Mouse (Mus musculus) R1 (cell line): Measurements from ENCODE around the gene Fbxw8.
A peak's percentile ranks its signal among the peaks of the same experiment; 100 is the strongest.

Experiments
- DNase-seq: peaks from one replicate; pipeline ENCODE4 v3.0.0-alpha.2; 2018; ENCODE audit warnings: low read depth, low spot score

Gene Fbxw8

DNA sequence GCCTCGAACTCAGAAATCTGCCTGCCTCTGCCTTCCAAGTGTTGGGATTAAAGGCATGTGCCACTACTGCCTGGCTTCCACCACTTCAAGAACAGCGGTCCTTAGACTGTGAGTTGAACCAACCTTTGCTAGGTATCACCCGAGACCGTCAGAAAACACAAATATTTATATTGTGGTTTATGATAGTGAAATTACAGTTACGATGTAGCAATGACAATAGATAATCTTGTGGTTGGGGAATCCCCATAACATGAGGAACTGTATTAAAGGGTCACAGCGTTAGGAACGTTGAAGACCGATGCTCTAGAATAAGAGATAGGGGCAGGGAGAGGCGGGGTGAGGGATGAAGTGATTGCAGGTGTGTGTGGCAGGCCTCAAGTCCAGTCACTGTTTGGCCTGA lies 109.9 kb downstream of the Fbxw8 start:
- DNase-seq: no peak

DNA sequence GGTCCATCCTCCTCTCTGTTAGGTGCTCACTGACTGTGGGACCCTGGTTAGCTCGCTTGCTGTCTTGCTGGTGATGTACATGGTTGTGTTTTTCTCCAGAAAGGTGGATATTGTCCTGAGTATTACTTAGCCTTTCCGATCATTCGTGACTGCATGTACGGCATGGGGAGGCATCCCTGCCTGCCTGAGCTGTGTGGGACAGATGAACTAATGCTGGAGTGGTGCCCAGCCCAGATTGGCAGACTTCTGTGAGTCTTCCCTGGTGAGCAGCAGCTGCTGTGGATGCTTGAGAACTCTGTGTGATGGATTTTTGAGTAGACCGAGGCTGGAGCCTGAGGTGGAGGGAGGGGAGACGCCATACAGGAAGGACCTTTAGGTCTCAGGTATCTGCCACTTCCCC lies 110.4 kb downstream of the Fbxw8 start:
- DNase-seq: no peak

DNA sequence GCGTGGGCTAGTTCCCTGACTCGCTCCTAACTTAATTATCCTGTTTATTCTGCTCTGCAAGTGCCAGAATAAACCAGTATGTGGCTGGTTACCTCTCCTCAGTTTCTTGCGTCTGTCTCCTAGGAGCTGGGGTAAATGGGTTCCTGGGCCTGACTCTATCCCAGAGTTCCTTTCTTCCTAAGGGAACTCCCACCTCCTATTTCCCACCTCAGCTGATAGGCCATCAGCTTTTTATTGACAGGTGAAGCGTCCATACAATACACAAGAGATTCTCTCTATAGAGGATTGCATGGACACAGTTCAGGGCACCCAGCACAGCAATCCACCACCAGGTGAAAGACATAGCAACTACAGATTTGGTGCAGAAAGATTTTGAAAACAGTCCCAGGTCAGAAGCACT lies 111.5 kb downstream of the Fbxw8 start:
- DNase-seq: peak; percentile 82

DNA sequence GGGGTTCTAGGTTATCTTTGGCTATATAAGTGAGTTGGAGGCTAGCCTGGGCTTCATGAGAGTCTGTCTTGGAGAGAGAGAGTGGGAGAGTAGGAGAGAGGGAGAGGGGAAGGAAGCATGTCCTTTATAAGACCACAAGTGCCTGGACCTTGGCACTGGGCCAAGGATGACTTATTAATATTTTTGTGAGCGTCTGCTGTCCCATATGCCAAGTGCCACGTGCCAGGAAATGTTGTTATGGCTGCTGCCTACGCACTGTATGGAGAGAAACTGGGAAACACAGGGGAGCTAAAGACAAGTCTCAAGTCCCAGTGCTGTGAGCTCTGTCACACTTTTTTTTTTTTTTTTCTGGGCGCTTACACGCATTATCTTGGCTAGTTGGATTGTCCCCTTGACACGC lies 112.7 kb downstream of the Fbxw8 start:
- no peak for DNase-seq

DNA sequence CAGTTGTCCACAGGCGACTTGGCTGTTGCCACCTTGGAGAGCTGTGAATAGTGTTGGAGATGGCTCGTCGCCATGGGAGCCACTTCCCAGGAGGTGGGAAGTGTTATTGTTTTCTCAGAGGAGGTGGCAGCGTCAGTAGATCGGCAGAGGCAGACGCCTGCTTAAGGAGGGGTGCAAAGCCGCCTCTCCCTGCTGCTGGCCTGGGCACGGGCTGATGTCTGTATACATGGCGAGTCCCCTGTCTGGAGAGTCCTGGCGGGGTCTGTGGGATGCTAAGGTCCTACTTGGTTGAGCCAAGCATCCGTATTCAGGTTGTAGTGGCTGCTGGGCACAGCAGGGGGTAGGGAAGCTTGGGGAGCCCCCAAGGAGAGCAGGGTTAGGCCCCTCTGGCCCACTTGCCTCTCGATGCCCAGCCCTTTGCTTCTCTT lies 116.0 kb downstream of the Fbxw8 start:
- DNase-seq: no peak

DNA sequence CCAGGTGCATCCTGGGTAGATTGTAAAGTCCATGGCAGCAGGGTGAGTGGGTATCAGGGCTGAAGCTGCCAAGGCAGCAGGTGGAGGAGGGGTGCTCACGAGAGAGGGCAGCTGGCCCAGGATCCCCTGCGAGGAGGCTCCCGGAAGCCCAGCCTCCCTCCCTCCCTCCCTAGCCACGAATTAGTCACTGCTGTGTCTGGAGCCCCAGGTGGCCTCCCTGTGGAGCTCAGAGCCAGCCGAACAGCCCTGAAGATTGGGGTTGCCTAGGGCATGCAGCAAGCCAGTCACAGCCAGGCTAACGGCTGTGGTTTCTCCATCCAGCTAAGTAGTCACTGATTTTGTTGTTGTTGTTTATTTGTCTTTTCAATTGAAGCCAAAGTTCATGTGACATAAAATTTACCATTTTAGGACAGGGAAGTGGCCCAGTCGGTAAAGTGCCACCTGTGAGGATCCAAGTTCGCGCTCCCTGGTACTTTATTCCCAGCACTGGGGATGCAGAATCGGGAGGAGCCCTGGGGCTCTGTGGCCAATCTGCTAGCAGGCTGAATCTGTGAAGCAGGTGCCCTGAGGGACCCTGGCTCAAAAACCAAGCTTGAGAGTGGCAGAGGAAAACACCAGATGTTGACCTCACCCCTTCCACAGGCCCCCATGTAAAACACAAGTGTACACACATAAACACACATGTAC lies 117.3 kb downstream of the Fbxw8 start:
- peak; percentile 59 for DNase-seq

DNA sequence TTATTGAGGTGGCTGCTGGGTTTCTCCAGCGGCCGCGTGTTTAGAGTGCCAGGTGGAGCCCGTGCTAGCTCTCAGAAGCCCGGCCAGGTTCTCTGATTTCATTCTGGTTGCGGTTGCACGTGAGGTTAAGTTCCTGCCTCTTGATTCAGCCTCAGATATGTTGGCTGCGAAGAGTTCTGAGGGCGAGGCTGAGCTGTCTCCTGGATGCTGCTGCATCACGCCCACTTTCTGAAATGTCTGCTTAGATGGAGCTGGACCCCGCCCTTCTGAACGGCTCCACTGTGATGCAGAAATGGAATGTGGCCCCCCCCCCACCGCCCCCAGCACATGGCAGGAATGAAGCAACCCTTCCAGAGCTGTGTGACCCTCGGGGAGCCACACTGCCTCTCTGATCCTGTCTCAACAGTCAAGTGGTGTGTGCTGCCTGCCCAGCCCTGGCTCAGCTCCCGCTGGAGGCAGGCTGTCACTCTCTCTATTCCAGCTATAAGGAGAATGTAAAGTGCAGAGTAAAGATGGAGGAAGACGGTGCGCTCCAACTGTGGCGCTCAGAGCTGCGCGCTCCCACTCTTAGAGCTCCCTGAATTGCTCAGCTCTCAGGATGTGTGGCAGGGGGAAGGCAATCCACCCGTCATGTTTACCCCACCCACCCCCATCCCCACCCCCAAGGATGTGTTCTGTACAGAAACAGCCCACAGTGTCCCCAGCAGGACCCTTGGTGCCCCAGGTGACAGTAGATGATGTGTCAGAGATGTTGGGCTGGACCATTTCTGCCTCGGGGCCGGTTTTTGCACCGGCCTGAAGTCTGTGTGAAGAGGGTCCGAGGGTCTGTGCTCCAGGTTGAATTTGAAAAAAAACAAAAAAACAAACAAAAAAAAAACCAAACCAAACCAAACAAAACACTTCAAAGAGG lies 118.1 kb downstream of the Fbxw8 start:
- DNase-seq: peak; percentile 81

DNA sequence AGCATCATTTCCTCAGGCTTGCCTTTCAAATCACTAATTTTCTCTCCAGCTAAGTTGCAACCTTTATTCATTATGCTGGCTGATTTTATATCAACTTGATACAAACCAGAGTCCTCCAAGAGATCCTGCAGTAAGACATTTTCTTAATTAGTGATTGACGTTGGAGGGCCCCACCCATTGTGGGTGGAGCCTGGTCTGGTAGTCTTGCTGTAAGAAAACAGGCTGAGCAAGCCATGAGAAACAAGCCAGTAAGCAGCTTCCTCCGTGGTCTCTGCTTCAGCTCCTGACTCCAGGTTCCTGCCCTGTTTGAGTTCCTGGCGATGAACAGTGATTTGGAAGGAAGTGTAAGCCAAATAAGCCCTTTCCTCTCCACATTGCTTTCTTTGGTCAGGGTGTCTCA lies 119.5 kb downstream of the Fbxw8 start:
- DNase-seq: peak; percentile 43

DNA sequence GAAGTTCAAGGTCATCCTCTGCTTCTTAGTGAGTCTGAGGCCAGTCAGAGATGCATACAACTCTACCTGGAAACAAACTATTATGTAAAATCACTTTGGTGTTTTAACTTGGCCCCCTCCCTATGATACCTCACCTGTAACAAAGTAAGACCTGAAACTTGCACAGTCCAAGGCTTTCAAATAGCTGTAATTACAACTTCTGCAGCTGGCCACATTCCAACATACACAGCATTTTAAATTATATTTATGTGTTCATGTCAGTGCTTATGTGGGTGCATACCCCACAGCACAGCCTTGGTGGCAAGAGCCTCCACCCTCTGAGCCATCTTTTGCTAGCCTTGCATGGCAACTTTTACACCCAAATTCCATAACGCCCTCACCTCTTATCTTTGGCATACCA lies 120.6 kb downstream of the Fbxw8 start:
- no peak for DNase-seq

DNA sequence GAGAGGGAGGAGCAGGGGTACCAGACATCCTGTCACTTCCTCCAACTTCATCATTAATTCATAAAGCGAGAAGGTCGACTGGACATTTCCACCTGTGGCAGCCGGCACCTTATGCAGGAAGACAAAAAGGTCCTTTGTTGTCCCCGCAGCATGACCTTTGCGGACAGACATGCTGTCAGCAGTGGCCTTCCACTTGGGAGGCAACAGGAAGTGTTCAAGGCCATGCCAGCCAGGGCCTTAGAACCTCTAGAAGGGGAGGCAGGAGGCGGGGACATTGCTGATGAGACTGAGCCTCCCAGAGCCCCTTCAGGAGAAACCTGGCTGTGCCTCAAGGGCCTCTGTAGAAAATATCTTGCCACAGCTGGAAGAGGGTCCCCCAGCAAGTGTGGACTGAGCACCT lies 121.5 kb downstream of the Fbxw8 start:
- no peak for DNase-seq

DNA sequence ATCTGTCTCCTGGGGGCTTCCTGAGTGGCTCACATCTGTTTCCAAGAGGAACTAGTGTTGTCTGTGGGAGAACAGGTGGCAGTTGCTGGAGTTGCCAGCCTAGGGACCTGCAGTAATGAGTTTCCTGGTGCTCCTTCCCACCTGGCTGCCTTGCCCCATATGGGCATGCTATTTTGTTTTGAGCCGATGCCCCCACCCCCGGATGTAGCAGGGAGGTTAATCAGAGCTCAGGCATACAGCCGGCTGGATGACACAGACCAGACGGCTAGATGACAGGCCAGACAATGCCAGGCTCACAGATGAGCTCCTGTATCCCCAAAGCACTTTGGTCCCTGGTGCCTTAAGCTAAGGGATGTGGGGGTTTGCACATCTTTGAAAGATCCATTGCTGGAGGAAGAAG lies 121.9 kb downstream of the Fbxw8 start:
- DNase-seq: no peak

DNA sequence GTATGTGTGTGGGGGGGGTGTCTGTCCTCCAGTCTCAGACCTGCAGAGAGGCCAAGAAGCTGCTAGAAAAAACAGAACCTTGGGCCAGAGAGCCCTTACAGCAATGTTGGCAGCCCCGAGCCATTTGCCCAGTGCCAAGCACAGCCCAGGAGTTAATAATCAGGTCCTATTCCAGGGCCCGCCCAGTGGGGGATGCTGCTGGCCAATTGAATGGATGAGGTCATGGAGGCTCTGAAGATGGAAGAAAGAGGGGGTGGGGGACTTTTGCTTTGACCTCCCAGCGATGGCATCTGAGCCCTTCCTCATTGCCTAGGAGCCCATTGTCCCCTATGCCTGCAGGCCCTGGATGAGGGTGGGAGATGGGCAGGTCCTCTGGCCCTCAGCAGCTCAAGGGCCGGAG lies 123.8 kb downstream of the Fbxw8 start:
- no peak for DNase-seq

DNA sequence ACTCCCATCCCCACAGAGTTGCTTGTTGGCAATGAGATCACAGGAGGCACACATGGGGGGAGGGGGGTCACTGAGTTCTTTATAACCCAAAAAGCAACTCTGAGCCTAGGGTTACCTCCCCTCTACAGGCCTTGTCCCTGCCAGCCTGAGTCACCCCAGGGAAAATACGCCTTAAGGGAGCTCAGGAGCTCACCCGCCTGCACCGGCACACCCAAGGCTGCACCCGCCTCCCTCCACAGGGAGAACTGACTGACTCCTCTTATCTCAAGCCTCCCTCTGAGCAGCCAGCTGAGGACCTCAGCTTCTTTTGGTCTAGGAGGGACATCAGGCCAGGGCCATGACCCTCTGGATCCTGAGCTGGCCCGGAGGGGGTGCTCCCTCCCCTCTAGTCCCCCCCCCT lies 124.2 kb downstream of the Fbxw8 start:
- DNase-seq: no peak

DNA sequence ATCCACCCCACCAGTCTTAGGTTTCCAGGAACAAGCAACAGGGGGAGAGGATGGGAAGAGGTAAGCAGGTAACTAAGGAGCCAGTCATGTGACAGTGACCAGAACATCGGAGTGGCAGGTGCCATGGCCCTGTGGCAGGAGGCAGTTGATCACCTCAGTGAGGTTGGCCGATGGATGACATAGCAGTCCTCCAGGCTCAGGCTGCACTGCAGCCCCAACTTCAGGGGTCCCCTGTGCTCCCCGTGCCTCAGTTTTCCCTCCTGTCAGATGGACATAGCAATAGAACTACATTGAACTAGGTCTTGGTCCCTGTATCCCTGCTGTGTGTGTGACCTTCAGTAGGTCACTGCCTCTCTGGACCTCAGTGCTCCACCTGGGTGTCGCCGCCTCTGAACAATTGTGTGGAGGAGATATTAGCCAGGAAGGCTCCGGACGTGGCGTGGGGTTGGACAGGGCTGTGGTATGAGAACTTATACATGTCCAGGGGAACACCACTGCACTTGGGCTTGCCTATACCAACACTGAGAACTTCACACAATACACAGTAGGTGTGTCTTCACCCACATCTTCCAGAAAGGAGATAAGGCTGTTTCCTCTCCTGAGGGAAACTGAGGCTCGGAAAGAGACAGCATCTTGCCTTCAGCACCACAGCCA lies 125.1 kb downstream of the Fbxw8 start:
- no peak for DNase-seq

DNA sequence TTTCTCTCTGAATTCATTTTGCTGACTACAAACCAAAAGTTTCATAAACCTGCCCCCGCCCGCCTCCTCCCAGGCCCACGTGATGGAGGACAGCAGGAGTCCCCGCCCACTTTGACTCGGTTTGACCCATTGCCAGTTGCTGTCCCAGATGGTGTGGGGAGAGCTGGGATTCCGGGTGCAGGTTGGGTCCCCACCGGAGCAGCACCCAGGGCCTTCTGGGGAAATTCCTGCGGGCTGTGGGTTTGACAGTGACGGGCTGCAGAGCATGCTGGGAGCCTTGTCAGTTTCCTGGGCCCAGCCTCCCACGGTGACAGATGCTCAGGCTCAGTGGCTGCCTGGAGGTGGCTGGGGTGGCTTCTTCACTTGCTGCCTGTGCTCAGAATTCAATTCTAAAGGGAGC lies 125.8 kb downstream of the Fbxw8 start:
- DNase-seq: peak; percentile 26

DNA sequence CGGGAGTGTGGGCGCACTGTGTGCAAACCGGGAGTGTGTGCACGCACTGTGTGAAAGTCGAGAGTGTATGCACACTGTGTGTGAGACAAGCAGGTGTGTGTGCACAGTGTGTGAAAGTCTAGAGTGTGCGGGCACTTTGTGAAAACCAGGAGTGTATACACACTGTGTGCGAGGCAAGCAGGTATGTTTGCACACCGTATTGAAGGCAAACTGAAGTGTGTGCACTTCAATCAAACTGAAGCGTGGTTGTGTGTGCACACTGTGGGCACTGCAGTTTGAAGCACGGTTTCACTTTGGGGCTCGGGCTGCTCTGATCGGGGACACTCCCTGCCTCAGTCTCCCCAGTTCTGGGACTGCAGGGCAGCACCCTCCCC lies 126.2 kb downstream of the Fbxw8 start:
- no peak for DNase-seq

DNA sequence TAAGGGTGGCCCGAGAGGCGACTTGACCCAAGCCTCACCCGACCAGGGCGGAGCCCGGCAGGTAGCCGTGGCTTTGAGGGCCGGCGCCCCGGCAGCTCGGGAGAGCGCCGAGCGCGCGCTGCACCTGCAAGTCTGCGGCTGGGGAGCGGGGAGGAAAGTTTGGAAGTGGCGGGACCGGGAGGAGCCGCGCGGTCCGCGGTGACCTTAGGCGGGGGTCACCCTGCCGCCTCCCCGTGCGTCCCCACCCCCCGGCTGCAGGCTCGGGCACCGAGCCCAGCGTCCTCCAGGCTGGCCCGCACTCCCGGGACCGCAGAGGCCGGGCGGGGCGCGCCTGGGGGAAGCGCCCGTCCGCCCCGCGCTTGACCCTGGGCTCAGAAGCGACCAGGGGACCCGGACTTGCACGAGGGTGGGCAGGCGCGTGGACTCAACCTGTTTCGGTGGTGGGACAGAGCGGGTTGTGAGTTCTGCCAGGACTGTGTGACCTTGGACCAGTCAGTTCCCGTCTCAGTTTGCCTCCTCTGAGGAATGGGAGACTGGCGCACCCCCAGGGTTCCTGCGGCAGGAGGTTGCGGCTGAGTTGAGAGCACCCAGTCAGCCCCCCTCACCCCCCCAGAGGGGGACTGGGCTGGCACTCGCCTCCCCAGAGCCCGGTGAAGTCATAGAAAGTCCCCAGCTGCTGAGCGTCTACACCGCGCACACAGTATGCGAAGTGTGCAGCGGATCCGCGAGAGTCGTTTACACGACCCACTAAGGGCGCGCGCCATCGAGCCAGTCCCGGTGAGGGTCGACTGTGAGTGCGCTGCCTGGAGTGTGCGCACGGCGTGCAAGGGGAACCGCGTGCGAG lies 126.9 kb downstream of the Fbxw8 start:
- peak; percentile 51 for DNase-seq

DNA sequence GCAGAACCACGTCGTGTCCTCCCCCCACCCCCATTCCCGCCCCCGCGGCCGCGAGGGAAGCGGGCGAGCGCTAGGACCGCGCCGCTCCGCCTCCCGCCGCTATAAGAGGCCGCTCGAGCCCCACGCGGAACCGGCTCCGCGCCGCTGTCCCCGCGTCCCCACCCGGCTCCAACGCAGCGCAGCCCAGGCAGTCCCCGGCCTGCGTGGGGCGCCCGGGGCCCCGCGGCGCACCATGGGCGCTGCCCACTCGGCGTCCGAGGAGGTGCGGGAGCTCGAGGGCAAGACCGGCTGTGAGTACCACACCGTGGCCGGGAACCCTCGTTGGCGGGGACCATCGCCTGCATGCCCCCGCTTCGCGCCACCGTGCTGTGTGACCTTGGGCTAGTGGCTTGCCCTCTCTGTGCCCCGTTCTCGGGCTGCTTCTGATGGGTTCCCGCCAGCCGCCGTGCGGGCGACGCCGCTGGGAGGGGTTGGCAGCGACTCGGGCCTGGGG lies 127.5 kb downstream of the Fbxw8 start, which contains the start of gene Tesc:
Gene Tesc, plus strand, starts transcription at position 46 of the 493 bp plus-strand sequence.
- peak; percentile 18 for DNase-seq

DNA sequence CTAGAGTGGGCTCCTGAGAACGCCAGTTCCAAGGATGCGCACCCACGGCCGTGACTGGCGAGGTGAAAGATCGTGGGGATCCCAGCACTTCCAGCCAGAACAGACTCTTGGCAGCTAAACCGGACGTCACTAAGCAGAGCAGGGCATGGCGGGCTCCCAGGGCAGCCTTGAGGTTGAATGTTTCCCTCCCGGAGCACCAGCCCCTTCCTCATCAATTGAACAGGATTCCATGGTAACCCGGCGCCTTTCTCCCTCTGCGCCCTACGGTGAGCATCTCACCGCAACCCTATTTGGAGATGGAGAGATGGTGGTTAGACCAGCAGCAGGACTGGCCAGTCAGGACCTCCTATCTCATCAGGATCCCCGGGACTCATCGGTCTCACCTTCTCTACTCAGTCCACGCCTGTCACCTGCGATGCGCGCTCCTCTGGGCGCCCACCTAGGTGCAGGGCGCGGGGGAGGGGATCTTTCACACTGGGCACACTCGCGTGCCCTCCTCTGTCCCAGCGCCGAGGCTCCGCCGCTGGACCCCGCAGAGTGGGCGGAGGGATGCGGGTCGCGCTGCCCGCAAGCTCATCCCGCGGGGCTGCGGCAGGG lies 128.1 kb downstream of the Fbxw8 start:
- peak; percentile 51 for DNase-seq

DNA sequence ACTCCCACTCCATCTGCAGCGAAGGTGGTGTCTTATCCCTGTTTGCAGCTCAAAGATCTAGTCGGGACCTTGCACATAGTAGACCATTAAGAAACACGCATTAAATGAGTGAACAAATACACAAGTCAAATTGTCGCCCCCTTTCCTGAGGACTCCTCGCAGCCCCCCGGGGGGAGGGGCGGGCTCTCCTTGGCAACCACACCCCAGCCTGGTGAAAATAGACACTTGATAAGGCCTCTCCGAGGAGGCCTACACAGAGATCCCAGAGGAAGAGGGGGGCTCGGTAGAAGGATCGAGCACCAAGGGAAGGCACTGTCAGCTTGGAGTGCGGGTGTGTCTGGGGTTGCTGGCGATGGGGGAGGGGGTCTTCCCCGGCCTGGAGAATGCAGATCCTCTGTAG lies 128.9 kb downstream of the Fbxw8 start:
- no peak for DNase-seq

DNA sequence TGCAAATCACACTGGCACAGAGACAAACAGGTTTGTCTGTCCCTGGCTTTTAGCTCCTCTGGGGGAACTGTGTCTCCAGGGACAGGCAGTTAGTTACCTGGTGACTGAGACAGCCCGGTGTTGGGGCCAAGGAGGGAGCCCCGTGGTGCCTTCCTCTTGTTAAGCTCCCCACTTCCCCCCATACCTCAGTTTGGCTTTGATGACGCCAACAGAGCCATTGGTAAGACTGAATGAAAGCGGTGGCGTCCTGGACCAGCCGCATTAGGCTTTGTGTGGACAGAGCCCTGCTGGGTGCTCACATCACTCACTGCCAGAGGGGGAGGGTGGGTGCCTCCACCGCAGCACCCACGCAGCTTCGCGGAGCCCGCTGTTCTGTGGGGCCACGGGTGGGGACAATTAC lies 129.4 kb downstream of the Fbxw8 start:
- DNase-seq: no peak
